Mouse (Mus musculus) large intestine, adult 2 months (tissue): ENCODE results near the gene Fancc. TPM values are rescaled to one million over a fixed set of nuclear protein-coding genes. Genes with fewer than 3 reads are reported as not detected.

Source experiments
- DNase-seq: peaks from one replicate; pipeline ENCODE4 v3.0.0-alpha.2; 2012; ENCODE audit warnings: low read depth, low spot score
- WGBS: fragments of 180-500 bp; shearing (Covaris S2); methylation state at CpG from one replicate; pipeline ENCODE4 v1.1.7; 2018; 5-methylcytosine and 5-hydroxymethylcytosine counted together
- polyA plus RNA-seq: library from polyadenylated mRNA; depleted of rRNA; stranded (reverse); fragments of >200 nt; gene quantifications from 2 replicates; pipeline ENCODE4 v1.2.3, GENCODE M21; 2012

Fancc gene
- polyA plus RNA-seq, 1 experiment, result 6.2 TPM

GRCm38 (mm10) chr13:63302381-63302780 lies 194.7 kb downstream of the Fancc start:
- DNase-seq, result no peak
- 82% methylated on average over 5 of the region's 5 CpGs for WGBS

GRCm38 (mm10) chr13:63301764-63302209 lies 195.3 kb downstream of the Fancc start:
- 13% methylated on average over 3 of the region's 3 CpGs for WGBS
- no peak for DNase-seq

- 30% methylated on average over 7 of the region's 7 CpGs for WGBS
- DNase-seq, result peak; percentile 63
Measured at GRCm38 (mm10) chr13:63300929-63301328, 196.1 kb downstream of the Fancc start.

- WGBS, result 73% methylated on average over 5 of the region's 5 CpGs
- DNase-seq, result no peak
Measured at GRCm38 (mm10) chr13:63298931-63299330, 198.1 kb downstream of the Fancc start.

GRCm38 (mm10) chr13:63297933-63298332 lies 199.1 kb downstream of the Fancc start:
- WGBS, result 93% methylated on average over 3 of the region's 3 CpGs
- DNase-seq, result no peak

- 82% methylated on average over 2 of the region's 2 CpGs for WGBS
Measured at GRCm38 (mm10) chr13:63297003-63297402, 200.1 kb downstream of the Fancc start.

GRCm38 (mm10) chr13:63296300-63296699 lies 200.8 kb downstream of the Fancc start:
- WGBS, result 66% methylated on average over 11 of the region's 11 CpGs
- no peak for DNase-seq

More at GRCm38 (mm10) chr13:63297003-63297402, 200.1 kb downstream of the Fancc start:
- no peak for DNase-seq

- no peak for DNase-seq
- WGBS, result 45% methylated on average over 15 of the region's 15 CpGs
Measured at GRCm38 (mm10) chr13:63294359-63295193, 202.5 kb downstream of the Fancc start.

GRCm38 (mm10) chr13:63293647-63294046 lies 203.4 kb downstream of the Fancc start:
- 74% methylated on average over 3 of the region's 3 CpGs for WGBS
- DNase-seq, result no peak

- no peak for DNase-seq
- 82% methylated on average over 6 of the region's 6 CpGs for WGBS
Measured at GRCm38 (mm10) chr13:63291016-63291415, 206.1 kb downstream of the Fancc start.

GRCm38 (mm10) chr13:63290126-63290525 lies 207.0 kb downstream of the Fancc start:
- 78% methylated on average over 4 of the region's 4 CpGs for WGBS
- DNase-seq, result no peak

- 27% methylated on average over 5 of the region's 5 CpGs for WGBS
- DNase-seq, result no peak
Measured at GRCm38 (mm10) chr13:63289687-63290086, 207.4 kb downstream of the Fancc start.

- no peak for DNase-seq
- WGBS, result 13% methylated on average over 4 of the region's 4 CpGs
Measured at GRCm38 (mm10) chr13:63289152-63289551, 207.9 kb downstream of the Fancc start.

- DNase-seq, result no peak
- 70% methylated on average over 11 of the region's 11 CpGs for WGBS
Measured at GRCm38 (mm10) chr13:63286483-63287102, 210.5 kb downstream of the Fancc start.

GRCm38 (mm10) chr13:63284748-63285147 lies 212.3 kb downstream of the Fancc start:
- WGBS, result 88% methylated on average over 3 of the region's 3 CpGs
- no peak for DNase-seq

GRCm38 (mm10) chr13:63283236-63283635 lies 213.8 kb downstream of the Fancc start:
- no peak for DNase-seq

GRCm38 (mm10) chr13:63281206-63281605 lies 215.9 kb downstream of the Fancc start:
- 30% methylated on average over 8 of the region's 8 CpGs for WGBS
- no peak for DNase-seq

- no peak for DNase-seq
- 15% methylated on average over 3 of the region's 3 CpGs for WGBS
Measured at GRCm38 (mm10) chr13:63280344-63280743, 216.7 kb downstream of the Fancc start.

- DNase-seq, result no peak
- WGBS, result 18% methylated on average over 8 of the region's 8 CpGs
Measured at GRCm38 (mm10) chr13:63279807-63280206, 217.3 kb downstream of the Fancc start.

- DNase-seq, result no peak
Measured at GRCm38 (mm10) chr13:63278796-63279475, 218.1 kb downstream of the Fancc start.

More at GRCm38 (mm10) chr13:63278796-63279475, 218.1 kb downstream of the Fancc start:
- WGBS, result 10% methylated on average over 10 of the region's 10 CpGs
